Mouse (Mus musculus) layer of hippocampus, adult 8-10 months (tissue): ENCODE measurements at regions not wholly inside any gene's neighbourhood (a gene's known extent, or its start where the extent isn't known, plus 50 kb on each side); places are given as distances from the start of the nearest gene placed in this dataset.
A peak's percentile ranks its signal among the peaks of the same experiment; 100 is the strongest.

Experiments used
- DNase-seq, 2 experiments: peaks; one replicate each; pipeline ENCODE4 v3.0.0; 2022; ENCODE audit warnings: low spot score in 2 of 2

GRCm38 (mm10) chr4:102657244-102657643 lies 83.9 kb upstream of the Sgip1 start:
- DNase-seq: no peak

DNA sequence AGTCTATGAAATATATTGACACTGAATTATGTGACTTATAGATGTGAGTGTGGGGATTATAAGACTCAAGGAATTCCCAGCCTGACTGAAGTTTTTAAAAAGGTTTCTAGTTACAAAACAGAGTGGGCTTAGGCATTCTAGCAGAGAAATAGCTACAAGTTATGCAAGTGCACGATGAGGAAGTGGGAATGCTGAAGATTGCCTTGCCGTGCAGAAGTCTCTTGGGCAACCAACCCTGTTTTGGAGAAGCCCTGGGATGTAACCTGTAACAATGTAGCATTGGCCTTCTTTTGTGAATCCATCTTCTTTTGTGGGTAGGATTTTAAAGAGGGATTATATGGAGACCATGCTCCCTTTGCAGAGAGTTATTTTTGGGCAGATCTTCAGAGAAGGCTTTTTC lies 82.5 kb upstream of the Sgip1 start:
- no peak for DNase-seq

DNA sequence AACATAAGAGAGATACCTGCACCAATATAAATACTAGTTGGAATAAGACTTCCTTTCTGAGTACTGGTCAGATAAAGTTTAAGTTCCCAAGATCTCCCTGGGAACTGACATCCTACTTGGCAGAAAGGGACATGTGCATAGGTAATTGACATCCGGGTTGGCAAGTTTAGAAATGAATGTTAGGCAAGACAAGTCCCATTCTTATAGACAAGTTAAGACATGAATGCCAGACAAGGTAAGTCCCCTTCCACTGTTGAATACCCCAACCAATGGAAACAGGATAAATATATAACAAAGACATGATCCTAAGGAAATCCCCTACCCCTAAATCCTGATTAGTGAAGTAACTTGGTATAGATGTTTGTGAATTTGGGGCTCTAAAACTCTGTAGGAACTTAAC lies 77.5 kb upstream of the Sgip1 start:
- DNase-seq: no peak

GRCm38 (mm10) chr4:102682190-102682589 lies 58.9 kb upstream of the Sgip1 start:
- no peak for DNase-seq

GRCm38 (mm10) chr4:102685045-102685444 lies 56.1 kb upstream of the Sgip1 start:
- DNase-seq: peak; percentile 54 to 66

DNA sequence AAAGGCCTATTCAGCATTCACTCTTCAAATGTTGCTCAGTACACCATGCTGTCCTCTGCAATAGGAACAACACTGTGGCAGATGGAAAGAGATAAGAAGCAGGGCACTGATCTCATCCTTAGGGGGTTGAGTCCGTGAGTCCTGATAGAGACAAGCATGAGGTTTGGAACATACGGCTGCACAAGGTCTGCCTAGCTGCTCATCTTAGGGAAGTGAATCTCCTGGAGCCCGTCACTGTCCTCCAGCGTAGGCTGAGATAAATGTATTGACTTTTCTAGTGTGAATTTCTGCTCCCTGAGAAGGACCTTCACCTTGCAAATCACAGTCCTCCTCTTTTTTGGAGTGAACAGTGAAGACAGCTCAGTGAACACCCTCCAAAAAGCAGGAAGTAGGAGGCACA lies 52.7 kb upstream of the Sgip1 start:
- no peak for DNase-seq
